Mouse (Mus musculus): ENCODE measurements around the gene Map1lc3b. TPM values are rescaled to one million over a fixed set of nuclear protein-coding genes. Genes with fewer than 3 reads are reported as not detected.
A peak's percentile ranks its signal among the peaks of the same experiment; 100 is the strongest.

Gene Map1lc3b
- polyA plus RNA-seq, 1 experiment from 2014 or later = 225 TPM

- 78% methylated on average over 3 of the region's 3 CpGs for WGBS
- ATAC-seq (replicated peaks; ENCODE audit: insufficient number of reproducible peaks, low FRiP score, low TSS enrichment, low read depth) (no peak), DNase-seq (ENCODE audit: low spot score) (no peak)
- Histone ChIP-seq H3K27me3 (ENCODE audit: control insufficient read depth, insufficient read depth, low read length) (no peaks in the 10 kb centered on the region), H3K4me3 (ENCODE audit: low read depth, low read length) (no peak overlapping the region), H3K9ac (replicated peaks; ENCODE audit: low read length) (no peak overlapping the region), H3K4me2 (ENCODE audit: low read depth, low read length) (no peak overlapping the region), H3K36me3 (replicated peaks; ENCODE audit: control insufficient read depth, insufficient read depth, low read depth, low read length) (no peaks in the 10 kb centered on the region), H3K9me3 (replicated peaks; ENCODE audit: control insufficient read depth, low read length) (no peaks in the 10 kb centered on the region), H3K4me1 (ENCODE audit: control insufficient read depth, insufficient read depth, low read length) (peaks cover 3% of the 10 kb centered on the region), H3K27ac (replicated peaks; ENCODE audit: low read depth, low read length) (no peak overlapping the region)
Observed at GRCm38 (mm10) chr8:121575661-121576060, 14.5 kb upstream of the Map1lc3b start.

DNA sequence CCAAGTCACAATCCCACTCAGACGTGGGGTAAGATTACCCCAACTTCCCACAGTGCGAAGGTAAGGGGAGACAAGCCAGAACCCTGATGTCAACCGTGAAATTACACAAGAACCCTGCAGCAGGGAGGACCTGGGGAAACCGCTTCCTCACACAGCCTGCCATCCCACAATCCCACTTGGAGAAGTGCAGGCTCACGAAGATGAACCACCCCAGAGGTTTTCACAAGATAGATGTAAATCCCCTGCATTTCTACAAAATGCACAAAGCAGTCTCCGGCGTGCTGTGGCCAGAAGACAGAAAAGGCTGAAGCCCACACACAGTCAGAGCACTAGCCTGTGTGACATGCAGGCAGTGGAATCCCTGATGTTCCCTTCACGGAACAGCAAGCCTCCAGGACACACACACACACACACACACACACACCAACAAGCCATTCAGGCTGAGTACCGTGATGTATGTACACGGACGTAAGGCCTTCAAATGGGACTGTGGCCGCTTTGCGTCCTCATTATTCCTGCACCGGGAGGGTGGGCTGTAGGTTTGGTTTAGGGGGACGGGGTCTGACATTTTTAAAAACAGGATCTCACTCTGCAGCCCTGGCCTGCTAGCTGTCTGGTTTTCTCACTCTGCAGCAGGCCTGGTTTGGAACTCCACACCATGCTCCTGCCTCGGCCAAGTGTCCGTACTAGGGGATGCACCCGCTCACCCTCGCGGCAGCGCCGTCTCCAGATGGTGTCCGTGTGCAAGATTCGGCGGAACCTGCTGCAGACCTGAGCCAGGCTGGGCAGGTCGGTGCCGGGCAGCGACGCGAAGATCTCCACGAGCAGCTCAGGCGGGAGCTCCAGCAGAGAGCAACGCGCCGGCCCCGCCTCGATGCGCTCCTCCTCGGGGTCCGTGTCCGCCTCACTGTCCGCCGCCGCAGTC lies 12.1 kb upstream of the Map1lc3b start:
- peak overlapping the region; percentile 85 for H3K4me3 ChIP-seq (ENCODE audit: low read depth, low read length)
- 2% methylated on average over 44 of the region's 44 CpGs for WGBS
- H3K27ac ChIP-seq (replicated peaks; ENCODE audit: low read depth, low read length) = no peak overlapping the region; the same call in 1 of the 2 replicates
- H3K9me3 ChIP-seq (replicated peaks; ENCODE audit: control insufficient read depth, low read length) = no peaks in the 10 kb centered on the region
- ATAC-seq (replicated peaks; ENCODE audit: insufficient number of reproducible peaks, low FRiP score, low TSS enrichment, low read depth) = peak; percentile 71
- DNase-seq (ENCODE audit: low spot score) = peak; percentile 34
- H3K27me3 ChIP-seq (ENCODE audit: control insufficient read depth, insufficient read depth, low read length) = no peaks in the 10 kb centered on the region
- H3K9ac ChIP-seq (replicated peaks; ENCODE audit: low read length) = peak overlapping the region; percentile 85
- H3K36me3 ChIP-seq (replicated peaks; ENCODE audit: control insufficient read depth, insufficient read depth, low read depth, low read length) = no peaks in the 10 kb centered on the region
- peaks cover 3% of the 10 kb centered on the region for H3K4me1 ChIP-seq (ENCODE audit: control insufficient read depth, insufficient read depth, low read length)
- H3K4me2 ChIP-seq (ENCODE audit: low read depth, low read length) = peak overlapping the region; percentile 82

GRCm38 (mm10) chr8:121578676-121579451 lies 11.3 kb upstream of the Map1lc3b start, which contains the start of gene Fbxo31:
TSS of gene Fbxo31 (minus strand) at chr8:121578806.
- 1% methylated on average over 63 of the region's 63 CpGs for WGBS
- Histone ChIP-seq H3K4me3 (ENCODE audit: low read depth, low read length) (peak within 1 kb of the TSS; percentile 85), H3K9ac (replicated peaks; ENCODE audit: low read length) (peak within 1 kb of the TSS; percentile 85), H3K4me2 (ENCODE audit: low read depth, low read length) (peak within 1 kb of the TSS; percentile 82), H3K4me1 (ENCODE audit: control insufficient read depth, insufficient read depth, low read length) (peaks cover 3% of the 10 kb centered on the region), H3K27me3 (ENCODE audit: control insufficient read depth, insufficient read depth, low read length) (no peaks in the 10 kb centered on the region), H3K9me3 (replicated peaks; ENCODE audit: control insufficient read depth, low read length) (no peaks in the 10 kb centered on the region), H3K36me3 (replicated peaks; ENCODE audit: control insufficient read depth, insufficient read depth, low read depth, low read length) (no peaks in the 10 kb centered on the region), H3K27ac (replicated peaks; ENCODE audit: low read depth, low read length) (no peak within 1 kb of the TSS; the same call in 1 of the 2 replicates)
- DNase-seq (ENCODE audit: low spot score) (peak; percentile 96), ATAC-seq (replicated peaks; ENCODE audit: insufficient number of reproducible peaks, low FRiP score, low TSS enrichment, low read depth) (peak; percentile 88)

GRCm38 (mm10) chr8:121580465-121580864 lies 9.7 kb upstream of the Map1lc3b start:
- H3K9ac ChIP-seq (replicated peaks; ENCODE audit: low read length) = no peak overlapping the region
- H3K4me2 ChIP-seq (ENCODE audit: low read depth, low read length) = no peak overlapping the region
- no peak overlapping the region for H3K27ac ChIP-seq (replicated peaks; ENCODE audit: low read depth, low read length)
- H3K9me3 ChIP-seq (replicated peaks; ENCODE audit: control insufficient read depth, low read length) = no peaks in the 10 kb centered on the region
- no peak for DNase-seq (ENCODE audit: low spot score)
- peaks cover 3% of the 10 kb centered on the region for H3K4me1 ChIP-seq (ENCODE audit: control insufficient read depth, insufficient read depth, low read length)
- no peaks in the 10 kb centered on the region for H3K27me3 ChIP-seq (ENCODE audit: control insufficient read depth, insufficient read depth, low read length)
- no peak for ATAC-seq (replicated peaks; ENCODE audit: insufficient number of reproducible peaks, low FRiP score, low TSS enrichment, low read depth)
- WGBS = 31% methylated on average over 9 of the region's 9 CpGs
- no peak overlapping the region for H3K4me3 ChIP-seq (ENCODE audit: low read depth, low read length)
- H3K36me3 ChIP-seq (replicated peaks; ENCODE audit: control insufficient read depth, insufficient read depth, low read depth, low read length) = no peaks in the 10 kb centered on the region

GRCm38 (mm10) chr8:121583653-121584052 lies 6.5 kb upstream of the Map1lc3b start:
- H3K4me1 ChIP-seq (ENCODE audit: control insufficient read depth, insufficient read depth, low read length) = no peaks in the 10 kb centered on the region
- DNase-seq (ENCODE audit: low spot score) = no peak
- H3K4me3 ChIP-seq (ENCODE audit: low read depth, low read length) = no peak overlapping the region
- H3K4me2 ChIP-seq (ENCODE audit: low read depth, low read length) = no peak overlapping the region
- H3K9me3 ChIP-seq (replicated peaks; ENCODE audit: control insufficient read depth, low read length) = no peaks in the 10 kb centered on the region
- WGBS = 49% methylated on average over 8 of the region's 8 CpGs
- no peaks in the 10 kb centered on the region for H3K27me3 ChIP-seq (ENCODE audit: control insufficient read depth, insufficient read depth, low read length)
- H3K27ac ChIP-seq (replicated peaks; ENCODE audit: low read depth, low read length) = no peak overlapping the region
- no peak overlapping the region; the same call in 1 of the 2 replicates for H3K9ac ChIP-seq (replicated peaks; ENCODE audit: low read length)
- ATAC-seq (replicated peaks; ENCODE audit: insufficient number of reproducible peaks, low FRiP score, low TSS enrichment, low read depth) = no peak
- no peaks in the 10 kb centered on the region for H3K36me3 ChIP-seq (replicated peaks; ENCODE audit: control insufficient read depth, insufficient read depth, low read depth, low read length)

GRCm38 (mm10) chr8:121584730-121585129 lies 5.4 kb upstream of the Map1lc3b start:
- ATAC-seq (replicated peaks; ENCODE audit: insufficient number of reproducible peaks, low FRiP score, low TSS enrichment, low read depth) (no peak), DNase-seq (ENCODE audit: low spot score) (no peak)
- no peaks in the 10 kb centered on the region for H3K27me3 ChIP-seq (ENCODE audit: control insufficient read depth, insufficient read depth, low read length)
- no peaks in the 10 kb centered on the region for H3K36me3 ChIP-seq (replicated peaks; ENCODE audit: control insufficient read depth, insufficient read depth, low read depth, low read length)
- no peak overlapping the region for H3K27ac ChIP-seq (replicated peaks; ENCODE audit: low read depth, low read length)
- peak overlapping the region; percentile 51 for H3K4me3 ChIP-seq (ENCODE audit: low read depth, low read length)
- H3K4me2 ChIP-seq (ENCODE audit: low read depth, low read length) = peak overlapping the region; percentile 63
- H3K9ac ChIP-seq (replicated peaks; ENCODE audit: low read length) = no peak overlapping the region; the same call in 1 of the 2 replicates
- no peaks in the 10 kb centered on the region for H3K9me3 ChIP-seq (replicated peaks; ENCODE audit: control insufficient read depth, low read length)
- WGBS = 47% methylated on average over 12 of the region's 13 CpGs
- H3K4me1 ChIP-seq (ENCODE audit: control insufficient read depth, insufficient read depth, low read length) = no peaks in the 10 kb centered on the region

GRCm38 (mm10) chr8:121585159-121585825 lies 4.9 kb upstream of the Map1lc3b start:
- H3K9ac ChIP-seq (replicated peaks; ENCODE audit: low read length) = peak overlapping the region; percentile 62
- no peak overlapping the region for H3K27ac ChIP-seq (replicated peaks; ENCODE audit: low read depth, low read length)
- DNase-seq (ENCODE audit: low spot score) (peak; percentile 99), ATAC-seq (replicated peaks; ENCODE audit: insufficient number of reproducible peaks, low FRiP score, low TSS enrichment, low read depth) (peak; percentile 96)
- H3K27me3 ChIP-seq (ENCODE audit: control insufficient read depth, insufficient read depth, low read length) = no peaks in the 10 kb centered on the region
- H3K4me3 ChIP-seq (ENCODE audit: low read depth, low read length) = peak overlapping the region; percentile 51
- no peaks in the 10 kb centered on the region for H3K4me1 ChIP-seq (ENCODE audit: control insufficient read depth, insufficient read depth, low read length)
- peak overlapping the region; percentile 63 for H3K4me2 ChIP-seq (ENCODE audit: low read depth, low read length)
- under 1% methylated on average over 47 of the region's 47 CpGs for WGBS
- H3K9me3 ChIP-seq (replicated peaks; ENCODE audit: control insufficient read depth, low read length) = no peaks in the 10 kb centered on the region
- no peaks in the 10 kb centered on the region for H3K36me3 ChIP-seq (replicated peaks; ENCODE audit: control insufficient read depth, insufficient read depth, low read depth, low read length)
